Comparison of ENCODE assay signal across 8 mouse cellular contexts in genomic region chr2:30413038-30413973, GRCm38 (mm10). TPM values are rescaled to one million over a fixed set of nuclear protein-coding genes. Genes with fewer than 3 reads are reported as not detected.
DNase-seq lines count a peak whose midpoint lies in the region; ATAC-seq and TF ChIP-seq lines count a peak whose summit lies in the region.

No protein-coding gene starts in this region.

- no peak overlapping the region for H3K4me2 ChIP-seq in heart, embryonic 11.5 days
- H3K4me2 ChIP-seq in liver, embryonic 11.5 days: peak overlapping the region; percentile 14; the same call in 1 of the 2 replicates
- no peak overlapping the region for H3K4me2 ChIP-seq in stomach, postnatal 0 days (replicated peaks; ENCODE audit: low read depth)

- H3K4me3 ChIP-seq in heart, embryonic 11.5 days (ENCODE audit: low read depth, low read length): no peak overlapping the region; the same call in 1 of the 2 replicates
- no peak overlapping the region for H3K4me3 ChIP-seq in liver, embryonic 11.5 days (ENCODE audit: low read depth, low read length)
- H3K4me3 ChIP-seq in stomach, postnatal 0 days (ENCODE audit: low read depth, low read length): no peak overlapping the region

- 0 out of 2 replicates have a peak overlapping the region, but pooled peaks have one; percentile 10 for H3K9ac ChIP-seq in heart, embryonic 11.5 days (ENCODE audit: low read depth, low read length)
- no peak overlapping the region for H3K9ac ChIP-seq in liver, embryonic 11.5 days (ENCODE audit: low read depth, low read length)
- H3K9ac ChIP-seq in stomach, postnatal 0 days (ENCODE audit: low read length): no peak overlapping the region

- DNase-seq in heart, adult 18-20 months: no peak
- peak; percentile 89 for DNase-seq in right cerebral cortex, adult 18-20 months
- DNase-seq in right cerebral cortex, postnatal 4 days: no peak
- no peak for DNase-seq in liver, embryonic 11.5 days (ENCODE audit: low spot score)
- DNase-seq in stomach, postnatal 0 days (ENCODE audit: low spot score): no peak
- no peak for DNase-seq in gastrocnemius, postnatal 10 days
- no peak for DNase-seq in layer of hippocampus, postnatal 14 days (ENCODE audit: low spot score in 2 of 2)

- 0 out of 2 replicates have a peak, but pooled peaks have one; percentile 16 for TF ChIP-seq CTCF in stomach, postnatal 0 days (IDR thresholded peaks at IDR 0.05; ENCODE audit: low read depth)

- ATAC-seq in heart, embryonic 11.5 days (replicated peaks; ENCODE audit: insufficient number of reproducible peaks, low FRiP score, low TSS enrichment): no peak
- ATAC-seq in liver, embryonic 11.5 days (replicated peaks; ENCODE audit: low FRiP score): no peak
- ATAC-seq in stomach, postnatal 0 days (ENCODE audit: low FRiP score, low TSS enrichment): no peak

- WGBS in heart, embryonic 11.5 days (ENCODE audit: insufficient replicate concordance): 72% methylated on average over 16 of the region's 16 CpGs
- 80% methylated on average over 16 of the region's 16 CpGs for WGBS in liver, embryonic 11.5 days
- 84% methylated on average over 13 of the region's 16 CpGs for WGBS in stomach, postnatal 0 days

- H3K4me1 ChIP-seq in heart, embryonic 11.5 days (ENCODE audit: control insufficient read depth, insufficient read depth, low read length): peaks cover 14% of the 10 kb centered on the region
- H3K4me1 ChIP-seq in liver, embryonic 11.5 days (replicated peaks; ENCODE audit: control insufficient read depth, insufficient read depth, low read length): peaks cover 15% of the 10 kb centered on the region
- no peaks in the 10 kb centered on the region for H3K4me1 ChIP-seq in stomach, postnatal 0 days (replicated peaks; ENCODE audit: control insufficient read depth, insufficient read depth)

- H3K27ac ChIP-seq in heart, embryonic 11.5 days (ENCODE audit: low read depth, low read length): no peak overlapping the region
- H3K27ac ChIP-seq in liver, embryonic 11.5 days (ENCODE audit: low read depth, low read length): no peak overlapping the region
- no peak overlapping the region for H3K27ac ChIP-seq in stomach, postnatal 0 days (replicated peaks)

- H3K36me3 ChIP-seq in heart, embryonic 11.5 days (ENCODE audit: control insufficient read depth, insufficient read depth, low read length): peaks cover 7% of the 10 kb centered on the region; the same call in 1 of the 2 replicates
- H3K36me3 ChIP-seq in liver, embryonic 11.5 days (ENCODE audit: control insufficient read depth, insufficient read depth, low read length): peaks cover 9% of the 10 kb centered on the region; the same call in 1 of the 2 replicates
- peaks cover 2% of the 10 kb centered on the region; the same call in 1 of the 2 replicates for H3K36me3 ChIP-seq in stomach, postnatal 0 days (ENCODE audit: control insufficient read depth, insufficient read depth, low read length)

- no peak for TF ChIP-seq EP300 in stomach, postnatal 0 days (optimal IDR thresholded peaks at IDR 0.05)

- H3K9me3 ChIP-seq in heart, embryonic 11.5 days (replicated peaks; ENCODE audit: control insufficient read depth, low read length): no peaks in the 10 kb centered on the region
- no peaks in the 10 kb centered on the region for H3K9me3 ChIP-seq in liver, embryonic 11.5 days (ENCODE audit: control insufficient read depth, low read length)
- H3K9me3 ChIP-seq in stomach, postnatal 0 days (ENCODE audit: control insufficient read depth, low read length): no peaks in the 10 kb centered on the region

- no peaks in the 10 kb centered on the region for H3K27me3 ChIP-seq in heart, embryonic 11.5 days (ENCODE audit: control insufficient read depth, insufficient read depth, low read length)
- no peaks in the 10 kb centered on the region for H3K27me3 ChIP-seq in liver, embryonic 11.5 days (replicated peaks; ENCODE audit: control insufficient read depth, insufficient read depth, low read length)
- no peaks in the 10 kb centered on the region for H3K27me3 ChIP-seq in stomach, postnatal 0 days (ENCODE audit: control insufficient read depth, insufficient read depth, low read length)

RNA-seq across cellular contexts. Expression of gene Crat, which starts 2.3 kb away (rescaled TPM):
- 61.5 and 66.0 TPM in 2 replicates for polyA plus RNA-seq in heart, embryonic 11.5 days (2014; fragmentation: Nextera tagmentation; extraction: Ambion mirVana)
- 100 to 1,000 TPM; 507 to 509 TPM for total RNA-seq in heart, adult 18-20 months (2021)
- polyA plus RNA-seq in liver, embryonic 11.5 days (2014; fragmentation: Nextera tagmentation; extraction: Ambion mirVana): 26.1 and 38.3 TPM in 2 replicates
- 22.0 and 25.9 TPM in 2 replicates for polyA plus RNA-seq in stomach, postnatal 0 days (2015; fragmentation: Nextera tagmentation; extraction: Ambion mirVana)
- 100 to 1,000 TPM; 228 to 262 TPM for total RNA-seq in gastrocnemius, postnatal 10 days (2021)
- total RNA-seq in layer of hippocampus, postnatal 14 days (2021): 10 to 100 TPM; 41.0 to 41.1 TPM

RNA-seq across cellular contexts. Expression of gene Ptpa, which starts 2.5 kb away (rescaled TPM):
- 50.3 and 63.5 TPM in 2 replicates for polyA plus RNA-seq in heart, embryonic 11.5 days (2014; fragmentation: Nextera tagmentation; extraction: Ambion mirVana)
- 10 to 100 TPM; 81.6 to 96.7 TPM for total RNA-seq in heart, adult 18-20 months (2021)
- polyA plus RNA-seq in liver, embryonic 11.5 days (2014; fragmentation: Nextera tagmentation; extraction: Ambion mirVana): 124 and 135 TPM in 2 replicates
- 76.6 and 79.6 TPM in 2 replicates for polyA plus RNA-seq in stomach, postnatal 0 days (2015; fragmentation: Nextera tagmentation; extraction: Ambion mirVana)
- total RNA-seq in gastrocnemius, postnatal 10 days (2021): 100 to 1,000 TPM in 1 of 2 experiments, 10 to 100 TPM in 1; 95.1 to 101 TPM
- total RNA-seq in layer of hippocampus, postnatal 14 days (2021): 100 to 1,000 TPM; 147 to 150 TPM

RNA-seq across cellular contexts. Expression of gene Dolpp1, which starts 21.3 kb away (rescaled TPM):
- 19.5 and 21.3 TPM in 2 replicates for polyA plus RNA-seq in heart, embryonic 11.5 days (2014; fragmentation: Nextera tagmentation; extraction: Ambion mirVana)
- total RNA-seq in heart, adult 18-20 months (2021): 1 to 10 TPM; 6.4 to 7.8 TPM
- polyA plus RNA-seq in liver, embryonic 11.5 days (2014; fragmentation: Nextera tagmentation; extraction: Ambion mirVana): 37.6 and 39.9 TPM in 2 replicates
- polyA plus RNA-seq in stomach, postnatal 0 days (2015; fragmentation: Nextera tagmentation; extraction: Ambion mirVana): 29.8 and 32.9 TPM in 2 replicates
- total RNA-seq in gastrocnemius, postnatal 10 days (2021): 10 to 100 TPM; 10.9 to 14.3 TPM
- 10 to 100 TPM; 29.3 to 30.2 TPM for total RNA-seq in layer of hippocampus, postnatal 14 days (2021)

RNA-seq across cellular contexts. Expression of gene Miga2, which starts 49.3 kb away (rescaled TPM):
- 22.2 and 22.9 TPM in 2 replicates for polyA plus RNA-seq in heart, embryonic 11.5 days (2014; fragmentation: Nextera tagmentation; extraction: Ambion mirVana)
- 10 to 100 TPM; 83.0 to 85.6 TPM for total RNA-seq in heart, adult 18-20 months (2021)
- polyA plus RNA-seq in liver, embryonic 11.5 days (2014; fragmentation: Nextera tagmentation; extraction: Ambion mirVana): 19.7 and 21.2 TPM in 2 replicates
- polyA plus RNA-seq in stomach, postnatal 0 days (2015; fragmentation: Nextera tagmentation; extraction: Ambion mirVana): 16.8 and 17.8 TPM in 2 replicates
- 10 to 100 TPM; 19.4 to 31.1 TPM for total RNA-seq in gastrocnemius, postnatal 10 days (2021)
- 100 to 1,000 TPM; 105 to 115 TPM for total RNA-seq in layer of hippocampus, postnatal 14 days (2021)

RNA-seq across cellular contexts. Expression of gene Sh3glb2, which starts 54.2 kb away (rescaled TPM):
- 78.8 and 80.2 TPM in 2 replicates for polyA plus RNA-seq in heart, embryonic 11.5 days (2014; fragmentation: Nextera tagmentation; extraction: Ambion mirVana)
- 10 to 100 TPM; 34.6 to 42.9 TPM for total RNA-seq in heart, adult 18-20 months (2021)
- polyA plus RNA-seq in liver, embryonic 11.5 days (2014; fragmentation: Nextera tagmentation; extraction: Ambion mirVana): 44.0 and 48.9 TPM in 2 replicates
- 84.9 and 102 TPM in 2 replicates for polyA plus RNA-seq in stomach, postnatal 0 days (2015; fragmentation: Nextera tagmentation; extraction: Ambion mirVana)
- total RNA-seq in gastrocnemius, postnatal 10 days (2021): 10 to 100 TPM; 32.2 to 37.9 TPM
- 100 to 1,000 TPM; 241 to 246 TPM for total RNA-seq in layer of hippocampus, postnatal 14 days (2021)

Comparison
In these comparisons a context has a peak if more than half of its experiments do, and no peak if none do; other contexts are left out.
1. RNA of gene Crat, which starts 2.3 kb away (total RNA-seq): 507 to 509 TPM in heart, adult 18-20 months and 228 to 262 TPM in gastrocnemius, postnatal 10 days; 41.0 to 41.1 TPM in layer of hippocampus, postnatal 14 days; every median in the first group is over 4 times any median in the second.